Mouse (Mus musculus) neural tube, embryonic 11.5 days (tissue): ENCODE results near the gene Lrp1. TPM values are rescaled to one million over a fixed set of nuclear protein-coding genes. Genes with fewer than 3 reads are reported as not detected.

Experiments used
- ATAC-seq: fragments of 200-750 bp; cut with Nextera tagmentation; 2 replicates; pipeline ENCODE4 v1.8.0; 2017; ENCODE audit warnings: moderate number of reproducible peaks, mild to moderate bottlenecking, moderate TSS enrichment, moderate library complexity; ENCODE audit not compliant: insufficient read depth, low FRiP score, low TSS enrichment
- DNase-seq: peaks from one replicate; pipeline ENCODE4 v3.0.0-alpha.2; 2015; ENCODE audit warnings: low spot score
- H3K27ac ChIP-seq: fragments of 300-500 bp; sonication (generic); 2 replicates; pipeline ENCODE4 v1.5.1; 2014; ENCODE audit warnings: low read depth, mild to moderate bottlenecking, low read length
- H3K27me3 ChIP-seq: fragments of 300-500 bp; sonication (generic); 2 replicates; pipeline ENCODE4 v1.6.1; 2014; ENCODE audit warnings: mild to moderate bottlenecking, low read length, mixed read lengths; ENCODE audit not compliant: control insufficient read depth, insufficient read depth
- H3K36me3 ChIP-seq: fragments of 300-500 bp; sonication (generic); 2 replicates; pipeline ENCODE4 v1.6.1; 2014; ENCODE audit warnings: mild to moderate bottlenecking, low read length, moderate library complexity, mixed read lengths; ENCODE audit not compliant: control insufficient read depth, insufficient read depth
- H3K4me1 ChIP-seq: fragments of 300-500 bp; sonication (generic); 2 replicates; pipeline ENCODE4 v1.6.1; 2014; ENCODE audit warnings: low read length, mixed read lengths; ENCODE audit not compliant: control insufficient read depth, insufficient read depth
- H3K4me2 ChIP-seq: fragments of 300-500 bp; sonication (generic); 2 replicates; pipeline ENCODE4 v1.6.1; 2014; ENCODE audit warnings: low read depth, mild to moderate bottlenecking, moderate library complexity
- H3K4me3 ChIP-seq: fragments of 300-500 bp; sonication (generic); 2 replicates; pipeline ENCODE4 v1.5.1; 2014; ENCODE audit warnings: low read depth, low read length
- H3K9ac ChIP-seq: fragments of 300-500 bp; sonication (generic); 2 replicates; pipeline ENCODE4 v1.6.1; 2014; ENCODE audit warnings: mild to moderate bottlenecking, low read length
- H3K9me3 ChIP-seq: fragments of 300-500 bp; sonication (generic); 2 replicates; pipeline ENCODE4 v1.6.1; 2016; ENCODE audit warnings: low read length; ENCODE audit not compliant: control insufficient read depth
- WGBS: fragments of 180-500 bp; shearing (Covaris S2); extraction: QIAGEN DNeasy Blood & Tissue Kit; methylation state at CpG from one replicate; pipeline ENCODE4 v1.1.7; 2014; 5-methylcytosine and 5-hydroxymethylcytosine counted together
- polyA plus RNA-seq: library from polyadenylated mRNA; unstranded; fragments of >200 nt; fragmentation: Nextera tagmentation; extraction: Ambion mirVana; gene quantifications from 2 replicates; pipeline ENCODE4 v1.2.1, GENCODE M21; 2014

The Lrp1 gene
- polyA plus RNA-seq, 1 experiment from 2014 or later, result 68.2 TPM

GRCm38 (mm10) chr10:127602194-127602593, 18.8 kb downstream of the Lrp1 start:
- DNase-seq, result no peak
- Histone ChIP-seq H3K27ac (no peak overlapping the region), H3K36me3 (peaks cover 9% of the 10 kb centered on the region; the same call in 1 of the 2 replicates), H3K4me1 (no peaks in the 10 kb centered on the region), H3K27me3 (no peaks in the 10 kb centered on the region), H3K9ac (no peak overlapping the region), H3K4me3 (no peak overlapping the region), H3K4me2 (no peak overlapping the region), H3K9me3 (no peaks in the 10 kb centered on the region)
- no peak for ATAC-seq
- WGBS, result 92% methylated on average over 6 of the region's 6 CpGs

- Histone ChIP-seq H3K4me3 (no peak overlapping the region), H3K4me2 (no peak overlapping the region), H3K9me3 (no peaks in the 10 kb centered on the region), H3K36me3 (peaks cover 10% of the 10 kb centered on the region), H3K4me1 (no peaks in the 10 kb centered on the region; the same call in 1 of the 2 replicates), H3K27ac (no peak overlapping the region), H3K27me3 (no peaks in the 10 kb centered on the region), H3K9ac (no peak overlapping the region; the same call in 1 of the 2 replicates)
- WGBS, result 74% methylated on average over 17 of the region's 17 CpGs
- ATAC-seq (no peak), DNase-seq (no peak)
Observed at GRCm38 (mm10) chr10:127599779-127600541, 21.0 kb downstream of the Lrp1 start.

GRCm38 (mm10) chr10:127599252-127599651, 21.7 kb downstream of the Lrp1 start:
- H3K4me3 ChIP-seq, result no peak overlapping the region
- H3K4me2 ChIP-seq, result no peak overlapping the region
- ATAC-seq, result no peak
- WGBS, result 89% methylated on average over 11 of the region's 11 CpGs
- no peaks in the 10 kb centered on the region for H3K27me3 ChIP-seq
- H3K27ac ChIP-seq, result no peak overlapping the region
- no peaks in the 10 kb centered on the region; the same call in 1 of the 2 replicates for H3K4me1 ChIP-seq
- H3K36me3 ChIP-seq, result peaks cover 14% of the 10 kb centered on the region
- H3K9me3 ChIP-seq, result no peaks in the 10 kb centered on the region
- no peak for DNase-seq
- H3K9ac ChIP-seq, result no peak overlapping the region; the same call in 1 of the 2 replicates

GRCm38 (mm10) chr10:127598607-127599006, 22.3 kb downstream of the Lrp1 start:
- Histone ChIP-seq H3K4me1 (no peaks in the 10 kb centered on the region; the same call in 1 of the 2 replicates), H3K27ac (no peak overlapping the region), H3K9ac (no peak overlapping the region), H3K4me2 (no peak overlapping the region), H3K36me3 (peaks cover 14% of the 10 kb centered on the region), H3K27me3 (no peaks in the 10 kb centered on the region), H3K4me3 (no peak overlapping the region), H3K9me3 (no peaks in the 10 kb centered on the region)
- WGBS, result 63% methylated on average over 8 of the region's 8 CpGs
- DNase-seq, result no peak
- ATAC-seq, result no peak

- H3K4me2 ChIP-seq, result no peak overlapping the region
- WGBS, result 68% methylated on average over 5 of the region's 5 CpGs
- ATAC-seq (no peak), DNase-seq (no peak)
- H3K27me3 ChIP-seq, result no peaks in the 10 kb centered on the region
- no peak overlapping the region for H3K9ac ChIP-seq
- no peaks in the 10 kb centered on the region for H3K9me3 ChIP-seq
- no peak overlapping the region for H3K4me3 ChIP-seq
- no peaks in the 10 kb centered on the region; the same call in 1 of the 2 replicates for H3K4me1 ChIP-seq
- no peak overlapping the region for H3K27ac ChIP-seq
- peaks cover 16% of the 10 kb centered on the region for H3K36me3 ChIP-seq
Observed at GRCm38 (mm10) chr10:127597311-127597901, 23.5 kb downstream of the Lrp1 start.

GRCm38 (mm10) chr10:127596321-127596941, 24.5 kb downstream of the Lrp1 start:
- ATAC-seq (no peak), DNase-seq (no peak)
- H3K4me3 ChIP-seq, result no peak overlapping the region
- no peak overlapping the region for H3K4me2 ChIP-seq
- peaks cover 8% of the 10 kb centered on the region for H3K4me1 ChIP-seq
- H3K27ac ChIP-seq, result no peak overlapping the region
- H3K9me3 ChIP-seq, result no peaks in the 10 kb centered on the region
- H3K27me3 ChIP-seq, result no peaks in the 10 kb centered on the region
- peaks cover 16% of the 10 kb centered on the region for H3K36me3 ChIP-seq
- 55% methylated on average over 7 of the region's 7 CpGs for WGBS
- no peak overlapping the region for H3K9ac ChIP-seq

GRCm38 (mm10) chr10:127594930-127595715, 25.8 kb downstream of the Lrp1 start:
- H3K9me3 ChIP-seq, result no peaks in the 10 kb centered on the region
- no peak overlapping the region for H3K9ac ChIP-seq
- H3K27ac ChIP-seq, result no peak overlapping the region
- no peaks in the 10 kb centered on the region for H3K27me3 ChIP-seq
- DNase-seq (no peak), ATAC-seq (no peak)
- H3K36me3 ChIP-seq, result peaks cover 18% of the 10 kb centered on the region
- no peak overlapping the region for H3K4me2 ChIP-seq
- 92% methylated on average over 30 of the region's 30 CpGs for WGBS
- no peak overlapping the region for H3K4me3 ChIP-seq
- H3K4me1 ChIP-seq, result peaks cover 15% of the 10 kb centered on the region

- DNase-seq, result no peak
- Histone ChIP-seq H3K4me1 (peaks cover 15% of the 10 kb centered on the region), H3K4me3 (no peak overlapping the region), H3K4me2 (no peak overlapping the region), H3K36me3 (peaks cover 23% of the 10 kb centered on the region), H3K27ac (no peak overlapping the region), H3K9ac (no peak overlapping the region), H3K27me3 (no peaks in the 10 kb centered on the region), H3K9me3 (no peaks in the 10 kb centered on the region)
- 94% methylated on average over 8 of the region's 8 CpGs for WGBS
- ATAC-seq, result no peak
Observed at GRCm38 (mm10) chr10:127594405-127594804, 26.5 kb downstream of the Lrp1 start.
